Mouse (Mus musculus): Measurements from ENCODE around the gene Olfr601.

DNA sequence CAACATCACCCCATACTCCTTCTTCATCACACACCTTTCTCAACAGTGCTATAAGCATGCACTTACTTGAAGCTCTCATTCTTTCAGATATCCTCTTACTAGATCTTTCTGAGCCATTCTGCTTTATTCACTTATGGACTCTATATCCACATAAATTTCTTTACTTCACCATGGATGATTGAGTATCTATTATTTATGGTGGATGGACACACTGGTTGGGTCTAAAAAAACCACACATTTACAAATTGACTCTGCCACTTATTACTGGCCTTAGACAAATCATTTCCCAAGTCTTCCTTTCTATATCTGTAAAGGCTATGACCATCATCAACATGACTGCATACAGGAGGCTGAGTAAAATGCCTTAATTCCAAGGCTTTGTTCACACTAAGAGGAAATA, 23.6 kb upstream of the Olfr601 start, which contains the start of gene Olfr603:
- TF ChIP-seq POLR2A (IDR thresholded peaks at IDR 0.05; ENCODE audit: insufficient read depth, low read length) (no peak), CTCF (IDR thresholded peaks at IDR 0.05; ENCODE audit: low read depth, low read length) (no peak), EP300 (IDR thresholded peaks at IDR 0.05; ENCODE audit: insufficient read depth, low read depth, low read length) (no peak)

All from ES-Bruce4 (cell line).